Mouse (Mus musculus) midbrain, postnatal 0 days (tissue): ENCODE data around the gene Aplf. TPM values are rescaled to one million over a fixed set of nuclear protein-coding genes. Genes with fewer than 3 reads are reported as not detected.
"Not testable (repeated sequence)": the region's sequence is repeated elsewhere in the genome, so short reads cannot be mapped to it uniquely, and the experiment has no call there.

Experiments used
- ATAC-seq: fragments of 200-750 bp; cut with Nextera tagmentation; 2 replicates; pipeline ENCODE4 v1.8.0; 2017; ENCODE audit warnings: moderate number of reproducible peaks, mild to moderate bottlenecking, moderate TSS enrichment, moderate library complexity; ENCODE audit not compliant: low FRiP score
- DNase-seq: peaks from one replicate; pipeline ENCODE4 v3.0.0-alpha.2; 2015; ENCODE audit warnings: low spot score
- H3K27ac ChIP-seq: fragments of 300-500 bp; sonication (generic); 2 replicates; pipeline ENCODE4 v1.5.1; 2014; ENCODE audit warnings: low read depth, mild to moderate bottlenecking, low read length, mixed read lengths
- H3K27me3 ChIP-seq: fragments of 300-500 bp; sonication (generic); 2 replicates; pipeline ENCODE4 v1.6.1; 2014; ENCODE audit warnings: low read length, control low read depth, mixed read lengths; ENCODE audit not compliant: insufficient read depth
- H3K36me3 ChIP-seq: fragments of 300-500 bp; sonication (generic); 2 replicates; pipeline ENCODE4 v1.6.1; 2014; ENCODE audit warnings: low read length, control low read depth, mixed read lengths; ENCODE audit not compliant: insufficient read depth
- H3K4me1 ChIP-seq: fragments of 300-500 bp; sonication (generic); 2 replicates; pipeline ENCODE4 v1.6.1; 2014; ENCODE audit warnings: mild to moderate bottlenecking, control low read depth, antibody characterized with exemption, low read length, mixed read lengths; ENCODE audit not compliant: insufficient read depth
- H3K4me2 ChIP-seq: fragments of 300-500 bp; sonication (generic); 2 replicates; pipeline ENCODE4 v1.6.1; 2014; ENCODE audit warnings: low read depth, mild to moderate bottlenecking, low read length, mixed read lengths; ENCODE audit not compliant: poor library complexity, severe bottlenecking
- H3K4me3 ChIP-seq: fragments of 300-500 bp; sonication (generic); 2 replicates; pipeline ENCODE4 v1.5.1; 2014; ENCODE audit warnings: low read depth, mild to moderate bottlenecking, low read length, moderate library complexity
- H3K9ac ChIP-seq: fragments of 300-500 bp; sonication (generic); replicated peaks from 2 replicates; pipeline ENCODE4 v1.6.1; 2014; ENCODE audit warnings: mild to moderate bottlenecking, low read length, moderate library complexity, mixed read lengths; ENCODE audit not compliant: poor library complexity, severe bottlenecking
- H3K9me3 ChIP-seq: fragments of 300-500 bp; sonication (generic); 2 replicates; pipeline ENCODE4 v1.6.1; 2016; ENCODE audit warnings: low read length, control low read depth
- CTCF ChIP-seq: IDR thresholded peaks from 2 replicates; pipeline ENCODE4 v1.5.1; 2016; ENCODE audit warnings: antibody characterized with exemption, mild to moderate bottlenecking
- WGBS: fragments of 180-500 bp; shearing (Covaris S2); extraction: QIAGEN DNeasy Blood & Tissue Kit; methylation state at CpG from one replicate; pipeline ENCODE4 v1.1.7; 2014; 5-methylcytosine and 5-hydroxymethylcytosine counted together
- polyA plus RNA-seq: library from polyadenylated mRNA; unstranded; fragments of >200 nt; fragmentation: Nextera tagmentation; extraction: Ambion mirVana; gene quantifications from 2 replicates; pipeline ENCODE4 v1.2.1, GENCODE M21; 2015
- total RNA-seq: library from RNA; depleted of rRNA; stranded (reverse); fragments of >200 nt; gene quantifications from 2 replicates; pipeline ENCODE4 v1.2.3, GENCODE M21; 2014

Aplf gene
- total and polyA plus RNA-seq, 2 experiments from 2014 or later = 4.4 to 5.5 TPM

GRCm38 (mm10) chr6:87652670-87653069, 19.3 kb downstream of the Aplf start:
- Histone ChIP-seq H3K4me3 (no peak overlapping the region), H3K9ac (no peak overlapping the region), H3K4me2 (no peak overlapping the region), H3K4me1 (no peaks in the 10 kb centered on the region), H3K36me3 (no peaks in the 10 kb centered on the region), H3K27me3 (no peaks in the 10 kb centered on the region), H3K9me3 (no peaks in the 10 kb centered on the region), H3K27ac (no peak overlapping the region)
- WGBS = 83% methylated on average over 9 of the region's 9 CpGs
- ATAC-seq (no peak), DNase-seq (no peak)
- TF ChIP-seq CTCF = no peak

GRCm38 (mm10) chr6:87651787-87652186, 20.2 kb downstream of the Aplf start:
- H3K36me3 ChIP-seq = no peaks in the 10 kb centered on the region
- no peaks in the 10 kb centered on the region for H3K4me1 ChIP-seq
- no peak overlapping the region for H3K4me2 ChIP-seq
- no peak overlapping the region for H3K4me3 ChIP-seq
- no peaks in the 10 kb centered on the region for H3K27me3 ChIP-seq
- H3K9me3 ChIP-seq = no peaks in the 10 kb centered on the region
- DNase-seq (no peak), ATAC-seq (no peak)
- H3K9ac ChIP-seq = no peak overlapping the region
- 90% methylated on average over 5 of the region's 5 CpGs for WGBS
- no peak overlapping the region for H3K27ac ChIP-seq
- no peak for TF ChIP-seq CTCF

GRCm38 (mm10) chr6:87638134-87638660, 33.8 kb downstream of the Aplf start:
- H3K4me1 ChIP-seq = no peaks in the 10 kb centered on the region
- H3K27ac ChIP-seq = no peak overlapping the region
- no peak overlapping the region for H3K9ac ChIP-seq
- H3K9me3 ChIP-seq = no peaks in the 10 kb centered on the region
- no peak overlapping the region for H3K4me3 ChIP-seq
- ATAC-seq (no peak), DNase-seq (peak; percentile 24)
- no peak for TF ChIP-seq CTCF
- 76% methylated on average over 11 of the region's 11 CpGs for WGBS
- no peaks in the 10 kb centered on the region for H3K36me3 ChIP-seq
- no peaks in the 10 kb centered on the region for H3K27me3 ChIP-seq
- H3K4me2 ChIP-seq = no peak overlapping the region

GRCm38 (mm10) chr6:87632176-87632575, 39.8 kb downstream of the Aplf start:
- H3K27me3 ChIP-seq = no peaks in the 10 kb centered on the region
- TF ChIP-seq CTCF = no peak
- no peak overlapping the region for H3K9ac ChIP-seq
- H3K4me2 ChIP-seq = no peak overlapping the region
- WGBS = 78% methylated on average over 4 of the region's 4 CpGs
- ATAC-seq (no peak), DNase-seq (no peak)
- no peaks in the 10 kb centered on the region for H3K36me3 ChIP-seq
- no peaks in the 10 kb centered on the region for H3K9me3 ChIP-seq
- H3K4me3 ChIP-seq = no peak overlapping the region
- no peaks in the 10 kb centered on the region for H3K4me1 ChIP-seq
- H3K27ac ChIP-seq = no peak overlapping the region

- 76% methylated on average over 13 of the region's 15 CpGs for WGBS
- not testable (repeated sequence) for H3K4me3 ChIP-seq, DNase-seq
These were observed 43.1 kb downstream of the Aplf start for GRCm38 (mm10) chr6:87628936-87629335.

GRCm38 (mm10) chr6:87623151-87623550, 48.8 kb downstream of the Aplf start:
- H3K27me3 ChIP-seq = no peaks in the 10 kb centered on the region
- ATAC-seq (no peak), DNase-seq (no peak)
- no peak overlapping the region for H3K4me2 ChIP-seq
- no peak overlapping the region for H3K4me3 ChIP-seq
- H3K9ac ChIP-seq = no peak overlapping the region
- H3K9me3 ChIP-seq = no peaks in the 10 kb centered on the region
- no peaks in the 10 kb centered on the region for H3K36me3 ChIP-seq
- 92% methylated on average over 3 of the region's 3 CpGs for WGBS
- no peaks in the 10 kb centered on the region for H3K4me1 ChIP-seq
- H3K27ac ChIP-seq = no peak overlapping the region
- no peak for TF ChIP-seq CTCF

More at GRCm38 (mm10) chr6:87628936-87629335, 43.1 kb downstream of the Aplf start:
- H3K9ac ChIP-seq, ATAC-seq, H3K27me3 ChIP-seq, H3K36me3 ChIP-seq, H3K4me2 ChIP-seq, H3K4me1 ChIP-seq, H3K27ac ChIP-seq, H3K9me3 ChIP-seq: not testable (repeated sequence)
